Comparison of ENCODE assay signal across 11 mouse cellular contexts in the genomic region with DNA sequence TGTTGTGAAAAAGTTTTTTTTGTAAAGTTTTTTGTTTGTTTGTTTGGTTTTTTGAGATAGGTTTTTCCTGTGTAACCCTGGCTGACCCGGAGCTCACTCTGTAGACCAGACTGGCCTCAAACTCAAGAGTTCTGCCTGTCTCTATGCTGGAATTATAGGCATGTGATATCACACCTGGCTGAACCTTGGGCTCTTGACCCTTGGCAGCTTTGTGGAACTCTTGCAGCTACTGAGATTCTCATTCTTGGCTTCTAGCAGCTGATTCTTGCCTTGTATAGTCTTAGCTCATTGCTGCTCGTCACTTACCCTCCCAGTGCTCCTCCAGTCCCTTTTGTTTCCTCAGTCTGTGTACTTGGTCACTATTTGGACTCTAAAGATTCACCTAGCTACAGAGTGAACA. TPM values are rescaled to one million over a fixed set of nuclear protein-coding genes. Genes with fewer than 3 reads are reported as not detected.
DNase-seq lines count a peak whose midpoint lies in the region; TF ChIP-seq lines count a peak whose summit lies in the region.
"Had no signal": no experiment of that assay in that cellular context is flagged by ENCODE, and none has a peak within 500 bp of the region (broad histone marks: within the 10 kb centered on the region; RNA-seq: fewer than 3 reads in every experiment).

No protein-coding gene starts in this region.

- WGBS in lung, adult 2 months, result 56% methylated on average over 2 of the region's 2 CpGs

- TF ChIP-seq CTCF in lung, adult 2 months (IDR thresholded peaks at IDR 0.05; ENCODE audit: insufficient read depth, low read length), result no peak

- no peak for TF ChIP-seq POLR2A in lung, adult 2 months (IDR thresholded peaks at IDR 0.05; ENCODE audit: borderline replicate concordance, extremely low read depth, low read depth, low read length)

- H3K4me1 ChIP-seq in lung, adult 2 months (ENCODE audit: control insufficient read depth, insufficient read depth, low read length), result no peaks in the 10 kb centered on the region; the same call in 1 of the 2 replicates

- intact Hi-C loops in heart, postnatal 10 days (cut with DNase I), result no loop called here
- intact Hi-C loops in heart, postnatal 36 days (cut with DNase I), result no loop called here

- DNase-seq in heart, postnatal 10 days, result peak; percentile 47 to 62
- no peak for DNase-seq in heart, postnatal 36 days
- DNase-seq in lung, adult 2 months, result peak; percentile 23
- DNase-seq in lung, postnatal 14 days, result no peak
- peak; percentile 28 for DNase-seq in kidney, postnatal 10 days
- peak; percentile 57 for DNase-seq in yolk sac, embryonic 10.5 days (ENCODE audit: low spot score)
- no peak for DNase-seq in layer of hippocampus, adult 18-20 months (ENCODE audit: low spot score in 2 of 2)
- DNase-seq: adrenal gland, adult 8-10 months; cerebellum, adult 2 months; midbrain, embryonic 14.5 days; thymus, postnatal 4 days had no signal

- no peak overlapping the region for H3K4me3 ChIP-seq in lung, adult 2 months (replicated peaks; ENCODE audit: extremely low read depth, low read depth, low read length)

RNA-seq across cellular contexts. Expression of a gene that starts 13.6 kb away (rescaled TPM):
- total RNA-seq in heart, postnatal 10 days (2021), result 10 to 100 TPM; 29.4 to 34.2 TPM
- 10 to 100 TPM; 19.3 to 23.0 TPM for total RNA-seq in heart, postnatal 36 days (2021)
- polyA plus RNA-seq in lung, adult 2 months (2012; rRNA removed), result 4.7 and 9.9 TPM in 2 replicates
- total RNA-seq in layer of hippocampus, adult 18-20 months (2021), result 10 to 100 TPM; 45.7 to 52.6 TPM

Comparison
In these comparisons a context has a peak if more than half of its experiments do, and no peak if none do; other contexts are left out.
1. DNase-seq: peak in heart, postnatal 10 days (2 of 2), lung, adult 2 months (single experiment), kidney, postnatal 10 days (single experiment) and yolk sac, embryonic 10.5 days (single experiment); none in heart, postnatal 36 days (0 of 2), lung, postnatal 14 days (single experiment) and layer of hippocampus, adult 18-20 months (0 of 2).